Mouse (Mus musculus): ENCODE measurements around the gene Hlf. TPM values are rescaled to one million over a fixed set of nuclear protein-coding genes. Genes with fewer than 3 reads are reported as not detected.

Hlf gene
- 0.93 and 1.2 TPM in 2 replicates for polyA plus RNA-seq (2016; fragmentation: Nextera tagmentation; extraction: Ambion mirVana)

GRCm38 (mm10) chr11:90390817-90391173 is at the start of gene Hlf:
TSS of gene Hlf (minus strand) at chr11:90390895.
- WGBS: under 1% methylated on average over 40 of the region's 40 CpGs
- Histone ChIP-seq H3K27ac (replicated peaks) (no peak within 1 kb of the TSS), H3K9me3 (no peaks in the 10 kb centered on the region), H3K36me3 (replicated peaks) (no peaks in the 10 kb centered on the region), H3K4me3 (peak within 1 kb of the TSS; percentile 61), H3K27me3 (replicated peaks; ENCODE audit: low read depth, poor library complexity, severe bottlenecking) (peaks cover 69% of the 10 kb centered on the region), H3K4me1 (peaks cover 42% of the 10 kb centered on the region)
- DNase-seq (ENCODE audit: low spot score): peak; percentile 94

DNA sequence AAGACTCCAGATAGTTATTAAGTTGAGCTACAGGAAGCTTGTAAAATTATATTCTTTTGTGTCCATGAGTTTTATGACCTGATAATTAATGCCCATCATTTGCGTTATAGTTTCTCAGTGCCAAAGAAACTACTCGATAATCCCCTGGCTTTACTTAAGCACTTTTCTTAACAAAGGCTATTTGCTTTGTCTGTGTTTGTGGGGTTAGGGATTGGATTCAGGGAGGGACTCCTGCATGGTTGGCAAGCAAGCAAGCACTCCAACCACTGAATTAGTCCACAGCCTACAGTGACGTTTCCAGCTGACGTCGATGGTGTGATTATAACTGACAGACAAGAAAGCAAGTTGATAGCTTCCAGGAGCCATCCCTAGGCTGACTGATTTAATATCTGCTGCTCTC is 48.1 kb upstream of the Hlf start:
- no peaks in the 10 kb centered on the region for H3K4me1 ChIP-seq
- H3K4me3 ChIP-seq: no peak overlapping the region
- no peak for DNase-seq (ENCODE audit: low spot score)
- H3K27ac ChIP-seq (replicated peaks): no peak overlapping the region
- 0 out of 2 replicates have a peak, but pooled peaks cover 10% of the 10 kb centered on the region for H3K27me3 ChIP-seq (replicated peaks; ENCODE audit: low read depth, poor library complexity, severe bottlenecking)
- whole genome bisulfite sequencing: 75% methylated on average over 5 of the region's 5 CpGs
- H3K9me3 ChIP-seq: no peaks in the 10 kb centered on the region
- H3K36me3 ChIP-seq (replicated peaks): no peaks in the 10 kb centered on the region

DNA sequence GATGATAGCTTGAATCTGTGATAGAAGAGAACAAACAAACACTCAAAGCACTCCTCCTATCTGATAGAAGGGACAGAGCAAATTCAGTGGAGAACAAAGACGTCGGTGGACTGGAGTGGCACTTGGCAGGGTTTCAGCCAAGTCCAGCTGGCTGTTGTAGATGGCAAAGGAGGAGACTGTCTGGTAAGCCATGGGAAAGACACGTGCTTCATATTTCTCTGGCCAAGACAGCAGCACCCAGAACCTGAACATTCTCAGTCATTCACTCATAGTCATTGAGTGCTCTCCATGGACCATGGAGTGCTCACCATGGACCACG is 34.5 kb upstream of the Hlf start:
- H3K36me3 ChIP-seq (replicated peaks): no peaks in the 10 kb centered on the region
- DNase-seq (ENCODE audit: low spot score): no peak
- peak overlapping the region; percentile 61; the same call in 1 of the 2 replicates for H3K27ac ChIP-seq (replicated peaks)
- WGBS: 95% methylated on average over 4 of the region's 4 CpGs
- H3K9me3 ChIP-seq: no peaks in the 10 kb centered on the region
- H3K27me3 ChIP-seq (replicated peaks; ENCODE audit: low read depth, poor library complexity, severe bottlenecking): peaks cover 5% of the 10 kb centered on the region
- peaks cover 14% of the 10 kb centered on the region for H3K4me1 ChIP-seq
- H3K4me3 ChIP-seq: no peak overlapping the region

- H3K27me3 ChIP-seq (replicated peaks; ENCODE audit: low read depth, poor library complexity, severe bottlenecking): peaks cover 11% of the 10 kb centered on the region
- peak overlapping the region; percentile 61 for H3K27ac ChIP-seq (replicated peaks)
- H3K4me3 ChIP-seq: no peak overlapping the region
- DNase-seq (ENCODE audit: low spot score): peak; percentile 71
- no peaks in the 10 kb centered on the region for H3K36me3 ChIP-seq (replicated peaks)
- peaks cover 14% of the 10 kb centered on the region for H3K4me1 ChIP-seq
- 59% methylated on average over 11 of the region's 11 CpGs for WGBS
- H3K9me3 ChIP-seq: no peaks in the 10 kb centered on the region
These were observed 33.9 kb upstream of the Hlf start for GRCm38 (mm10) chr11:90424334-90425206.

GRCm38 (mm10) chr11:90423896-90424295 is 33.2 kb upstream of the Hlf start:
- Histone ChIP-seq H3K27me3 (replicated peaks; ENCODE audit: low read depth, poor library complexity, severe bottlenecking) (peaks cover 18% of the 10 kb centered on the region), H3K9me3 (no peaks in the 10 kb centered on the region), H3K27ac (replicated peaks) (peak overlapping the region; percentile 61), H3K4me3 (no peak overlapping the region), H3K36me3 (replicated peaks) (no peaks in the 10 kb centered on the region), H3K4me1 (peaks cover 14% of the 10 kb centered on the region)
- 48% methylated on average over 3 of the region's 3 CpGs for WGBS
- DNase-seq (ENCODE audit: low spot score): peak; percentile 12

DNA sequence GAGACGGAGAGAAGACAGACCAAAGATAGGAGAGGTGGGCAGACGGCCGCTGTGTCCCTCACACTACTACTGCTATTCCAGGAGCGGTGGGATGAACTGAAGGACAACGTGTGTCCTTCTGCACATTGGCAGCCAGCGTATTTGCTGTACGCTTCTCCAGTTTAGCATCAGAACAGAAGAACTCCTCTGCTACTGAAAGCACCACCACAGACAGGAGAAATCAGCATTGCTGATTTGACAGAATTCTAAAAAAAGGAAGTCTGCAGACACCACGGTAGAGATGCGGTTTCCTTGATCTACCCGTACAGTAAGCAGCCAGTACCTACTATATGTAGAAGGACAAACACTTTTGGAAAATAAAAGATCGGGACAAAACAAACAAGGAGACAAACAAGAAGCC is 29.0 kb upstream of the Hlf start:
- no peak for DNase-seq (ENCODE audit: low spot score)
- H3K27me3 ChIP-seq (replicated peaks; ENCODE audit: low read depth, poor library complexity, severe bottlenecking): peaks cover 33% of the 10 kb centered on the region
- no peak overlapping the region for H3K27ac ChIP-seq (replicated peaks)
- no peak overlapping the region for H3K4me3 ChIP-seq
- H3K9me3 ChIP-seq: no peaks in the 10 kb centered on the region
- no peaks in the 10 kb centered on the region for H3K36me3 ChIP-seq (replicated peaks)
- peaks cover 22% of the 10 kb centered on the region for H3K4me1 ChIP-seq
- 91% methylated on average over 11 of the region's 11 CpGs for WGBS

GRCm38 (mm10) chr11:90417921-90418320 is 27.2 kb upstream of the Hlf start:
- Histone ChIP-seq H3K36me3 (replicated peaks) (no peaks in the 10 kb centered on the region), H3K27me3 (replicated peaks; ENCODE audit: low read depth, poor library complexity, severe bottlenecking) (peaks cover 33% of the 10 kb centered on the region), H3K4me3 (peak overlapping the region; percentile 50), H3K27ac (replicated peaks) (peak overlapping the region; percentile 65), H3K9me3 (no peaks in the 10 kb centered on the region), H3K4me1 (peaks cover 10% of the 10 kb centered on the region; the same call in 1 of the 2 replicates)
- under 1% methylated on average over 42 of the region's 42 CpGs for WGBS
- peak; percentile 97 for DNase-seq (ENCODE audit: low spot score)

GRCm38 (mm10) chr11:90417011-90417410 is 26.3 kb upstream of the Hlf start:
- H3K9me3 ChIP-seq: no peaks in the 10 kb centered on the region
- H3K4me3 ChIP-seq: no peak overlapping the region
- no peaks in the 10 kb centered on the region for H3K36me3 ChIP-seq (replicated peaks)
- H3K4me1 ChIP-seq: peaks cover 10% of the 10 kb centered on the region; the same call in 1 of the 2 replicates
- DNase-seq (ENCODE audit: low spot score): no peak
- H3K27ac ChIP-seq (replicated peaks): no peak overlapping the region
- 74% methylated on average over 5 of the region's 5 CpGs for WGBS
- peaks cover 33% of the 10 kb centered on the region for H3K27me3 ChIP-seq (replicated peaks; ENCODE audit: low read depth, poor library complexity, severe bottlenecking)

- H3K4me3 ChIP-seq: no peak overlapping the region
- 31% methylated on average over 6 of the region's 6 CpGs for WGBS
- H3K27me3 ChIP-seq (replicated peaks; ENCODE audit: low read depth, poor library complexity, severe bottlenecking): no peaks in the 10 kb centered on the region; the same call in 1 of the 2 replicates
- no peaks in the 10 kb centered on the region for H3K36me3 ChIP-seq (replicated peaks)
- no peaks in the 10 kb centered on the region for H3K9me3 ChIP-seq
- no peak for DNase-seq (ENCODE audit: low spot score)
- no peak overlapping the region for H3K27ac ChIP-seq (replicated peaks)
- no peaks in the 10 kb centered on the region; the same call in 1 of the 2 replicates for H3K4me1 ChIP-seq
These were observed 8.2 kb upstream of the Hlf start for GRCm38 (mm10) chr11:90398850-90399249.

- Histone ChIP-seq H3K27ac (replicated peaks) (no peak overlapping the region), H3K36me3 (replicated peaks) (no peaks in the 10 kb centered on the region), H3K27me3 (replicated peaks; ENCODE audit: low read depth, poor library complexity, severe bottlenecking) (peaks cover 62% of the 10 kb centered on the region), H3K4me3 (peak overlapping the region; percentile 61), H3K9me3 (no peaks in the 10 kb centered on the region), H3K4me1 (peaks cover 42% of the 10 kb centered on the region)
- 5% methylated on average over 14 of the region's 14 CpGs for WGBS
- no peak for DNase-seq (ENCODE audit: low spot score)
These were observed 833 bp upstream of the Hlf start for GRCm38 (mm10) chr11:90391271-90392185.

DNA sequence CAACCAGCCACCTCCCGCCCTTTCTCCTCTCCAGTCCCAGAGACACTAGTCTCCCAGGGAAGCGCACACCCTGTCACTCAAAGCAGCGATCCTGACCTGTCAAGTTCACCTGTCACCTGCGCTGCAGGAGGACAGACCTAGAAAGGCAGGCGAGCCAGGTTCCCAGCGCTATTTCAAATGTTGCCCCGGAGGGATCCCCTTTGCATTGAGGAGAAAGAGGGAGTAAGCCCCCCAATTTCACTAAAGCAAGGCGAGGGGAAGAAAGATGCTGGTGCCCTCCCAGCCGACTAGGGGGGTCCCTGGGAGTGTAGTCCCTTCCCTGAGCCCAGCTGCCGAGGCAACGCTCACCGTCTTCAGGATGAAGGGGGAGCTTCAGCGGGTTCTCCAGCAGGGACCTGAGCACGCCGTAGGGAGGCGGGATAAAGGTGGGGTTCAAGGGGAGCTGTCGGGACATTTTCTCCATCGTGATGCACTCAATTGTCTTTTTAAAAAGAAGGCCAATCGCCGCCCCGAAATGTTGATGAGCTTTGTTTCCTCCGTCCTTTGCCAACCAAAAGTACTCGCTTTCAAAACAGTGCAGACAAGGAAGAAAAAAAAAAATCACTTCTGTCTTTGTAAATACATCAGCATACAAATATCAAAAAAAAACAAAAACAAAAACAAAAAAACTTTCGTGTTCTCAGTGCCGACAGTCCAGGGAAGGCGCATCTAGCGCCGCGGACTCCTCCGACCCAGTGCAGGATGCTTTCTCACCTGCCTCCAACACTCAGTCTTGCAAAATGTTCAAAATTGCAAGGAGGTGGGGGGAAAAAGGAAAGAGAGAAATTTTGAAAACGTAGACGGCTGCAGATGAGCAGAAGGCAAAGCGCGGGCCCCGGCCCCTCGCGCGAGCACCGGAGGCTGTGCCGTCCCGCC is 536 bp downstream of the Hlf start:
- Histone ChIP-seq H3K36me3 (replicated peaks) (no peaks in the 10 kb centered on the region), H3K27ac (replicated peaks) (no peak overlapping the region), H3K4me3 (peak overlapping the region; percentile 61), H3K4me1 (peaks cover 42% of the 10 kb centered on the region), H3K27me3 (replicated peaks; ENCODE audit: low read depth, poor library complexity, severe bottlenecking) (peaks cover 75% of the 10 kb centered on the region), H3K9me3 (no peaks in the 10 kb centered on the region)
- under 1% methylated on average over 41 of the region's 41 CpGs for WGBS
- DNase-seq (ENCODE audit: low spot score): peak; percentile 46

Measured in embryonic facial prominence, embryonic 10.5 days (tissue).